Mouse (Mus musculus) 3134 (cell line): ENCODE data around the gene Eomes.

Experiments used
- DNase-seq: peaks from one replicate; pipeline ENCODE4 v3.0.0-alpha.2; 2011; ENCODE audit warnings: low spot score; ENCODE audit not compliant: insufficient read length; ENCODE audit errors: extremely low read depth

Eomes gene

GRCm38 (mm10) chr9:118477961-118478360 lies at the start of gene Eomes:
TSS of gene Eomes (plus strand) at chr9:118478212.
- DNase-seq = no peak

GRCm38 (mm10) chr9:118444809-118445208 lies 33.2 kb upstream of the Eomes start:
- no peak for DNase-seq

GRCm38 (mm10) chr9:118449336-118449735 lies 28.7 kb upstream of the Eomes start:
- no peak for DNase-seq

GRCm38 (mm10) chr9:118453427-118453826 lies 24.6 kb upstream of the Eomes start:
- no peak for DNase-seq

GRCm38 (mm10) chr9:118455188-118455845 lies 22.7 kb upstream of the Eomes start:
- no peak for DNase-seq

- DNase-seq = no peak
These were observed 21.6 kb upstream of the Eomes start for GRCm38 (mm10) chr9:118456405-118456804.

GRCm38 (mm10) chr9:118458039-118458438 lies 20.0 kb upstream of the Eomes start:
- no peak for DNase-seq

GRCm38 (mm10) chr9:118464031-118464430 lies 14.0 kb upstream of the Eomes start:
- DNase-seq = no peak

- no peak for DNase-seq
These were observed 9.7 kb upstream of the Eomes start for GRCm38 (mm10) chr9:118468301-118468700.

GRCm38 (mm10) chr9:118469272-118469671 lies 8.7 kb upstream of the Eomes start:
- no peak for DNase-seq

- DNase-seq = no peak
These were observed 6.7 kb upstream of the Eomes start for GRCm38 (mm10) chr9:118471296-118471695.

GRCm38 (mm10) chr9:118476211-118476765 lies 1.7 kb upstream of the Eomes start:
- DNase-seq = no peak

GRCm38 (mm10) chr9:118476766-118477271 lies 1.2 kb upstream of the Eomes start:
- no peak for DNase-seq

- DNase-seq = no peak
These were observed 606 bp upstream of the Eomes start for GRCm38 (mm10) chr9:118477281-118477931.

GRCm38 (mm10) chr9:118478458-118478838 lies 436 bp downstream of the Eomes start:
- DNase-seq = no peak

GRCm38 (mm10) chr9:118478839-118479507 lies 961 bp downstream of the Eomes start:
- no peak for DNase-seq

- DNase-seq = no peak
These were observed 1.7 kb downstream of the Eomes start for GRCm38 (mm10) chr9:118479508-118480291.

GRCm38 (mm10) chr9:118480292-118480690 lies 2.3 kb downstream of the Eomes start:
- DNase-seq = no peak

GRCm38 (mm10) chr9:118482210-118482609 lies 4.2 kb downstream of the Eomes start:
- DNase-seq = no peak

- DNase-seq = no peak
These were observed 8.5 kb downstream of the Eomes start for GRCm38 (mm10) chr9:118486361-118487095.
